Mouse (Mus musculus): ENCODE measurements at regions not wholly inside any gene's neighbourhood (a gene's known extent, or its start where the extent isn't known, plus 50 kb on each side); places are given as distances from the start of the nearest gene placed in this dataset.

- peak; percentile 69 for DNase-seq (ENCODE audit: low read depth, low spot score)
These were observed 289.9 kb upstream of the Rps6ka3 start for GRCm38 (mm10) chrX:158920217-158920616.

- DNase-seq (ENCODE audit: low read depth, low spot score), result no peak
These were observed 288.7 kb upstream of the Rps6ka3 start for GRCm38 (mm10) chrX:158921424-158921823.

- peak; percentile 87 for DNase-seq (ENCODE audit: low read depth, low spot score)
These were observed 288.2 kb upstream of the Rps6ka3 start for GRCm38 (mm10) chrX:158921838-158922450.

- peak; percentile 81 for DNase-seq (ENCODE audit: low read depth, low spot score)
These were observed 287.0 kb upstream of the Rps6ka3 start for GRCm38 (mm10) chrX:158923081-158923561.

GRCm38 (mm10) chrX:158923657-158924489, 286.2 kb upstream of the Rps6ka3 start:
- DNase-seq (ENCODE audit: low read depth, low spot score), result peak; percentile 65

GRCm38 (mm10) chrX:158924490-158925398, 285.4 kb upstream of the Rps6ka3 start:
- no peak for DNase-seq (ENCODE audit: low read depth, low spot score)

GRCm38 (mm10) chrX:158931864-158932263, 278.2 kb upstream of the Rps6ka3 start:
- DNase-seq (ENCODE audit: low read depth, low spot score), result no peak

GRCm38 (mm10) chrX:158947191-158947590, 262.9 kb upstream of the Rps6ka3 start:
- DNase-seq (ENCODE audit: low read depth, low spot score), result no peak

GRCm38 (mm10) chrX:158971726-158972125, 238.4 kb upstream of the Rps6ka3 start:
- DNase-seq (ENCODE audit: low read depth, low spot score), result peak; percentile 16

GRCm38 (mm10) chrX:158976648-158977047, 233.5 kb upstream of the Rps6ka3 start:
- no peak for DNase-seq (ENCODE audit: low read depth, low spot score)

GRCm38 (mm10) chrX:158984721-158985120, 225.4 kb upstream of the Rps6ka3 start:
- DNase-seq (ENCODE audit: low read depth, low spot score), result peak; percentile 42

- no peak for DNase-seq (ENCODE audit: low read depth, low spot score)
These were observed 222.4 kb upstream of the Rps6ka3 start for GRCm38 (mm10) chrX:158987676-158988075.

GRCm38 (mm10) chrX:159018955-159019354, 191.2 kb upstream of the Rps6ka3 start:
- DNase-seq (ENCODE audit: low read depth, low spot score), result no peak

GRCm38 (mm10) chrX:159026311-159026710, 183.8 kb upstream of the Rps6ka3 start:
- DNase-seq (ENCODE audit: low read depth, low spot score), result no peak

- no peak for DNase-seq (ENCODE audit: low read depth, low spot score)
These were observed 178.2 kb upstream of the Rps6ka3 start for GRCm38 (mm10) chrX:159031927-159032326.

- DNase-seq (ENCODE audit: low read depth, low spot score), result no peak
These were observed 166.7 kb upstream of the Rps6ka3 start for GRCm38 (mm10) chrX:159043432-159043831.

GRCm38 (mm10) chrX:159047876-159048275, 162.2 kb upstream of the Rps6ka3 start:
- DNase-seq (ENCODE audit: low read depth, low spot score), result no peak

- DNase-seq (ENCODE audit: low read depth, low spot score), result no peak
These were observed 154.2 kb upstream of the Rps6ka3 start for GRCm38 (mm10) chrX:159055689-159056461.

GRCm38 (mm10) chrX:159056462-159056805, 153.7 kb upstream of the Rps6ka3 start:
- DNase-seq (ENCODE audit: low read depth, low spot score), result no peak

GRCm38 (mm10) chrX:159058931-159059330, 151.2 kb upstream of the Rps6ka3 start:
- DNase-seq (ENCODE audit: low read depth, low spot score), result no peak

GRCm38 (mm10) chrX:159061322-159061721, 148.8 kb upstream of the Rps6ka3 start:
- DNase-seq (ENCODE audit: low read depth, low spot score), result no peak

All from telencephalon, adult 2 months (tissue).